Mouse (Mus musculus): Measurements from ENCODE around the gene G6pc3. TPM values are rescaled to one million over a fixed set of nuclear protein-coding genes. Genes with fewer than 3 reads are reported as not detected.

The G6pc3 gene
- polyA plus RNA-seq, 1 experiment from 2014 or later, result 38.0 TPM

- H3K36me3 ChIP-seq (replicated peaks), result peaks cover 96% of the 10 kb centered on the region
Measured at GRCm38 (mm10) chr11:102198245-102198644, 8.8 kb downstream of the G6pc3 start.

DNA sequence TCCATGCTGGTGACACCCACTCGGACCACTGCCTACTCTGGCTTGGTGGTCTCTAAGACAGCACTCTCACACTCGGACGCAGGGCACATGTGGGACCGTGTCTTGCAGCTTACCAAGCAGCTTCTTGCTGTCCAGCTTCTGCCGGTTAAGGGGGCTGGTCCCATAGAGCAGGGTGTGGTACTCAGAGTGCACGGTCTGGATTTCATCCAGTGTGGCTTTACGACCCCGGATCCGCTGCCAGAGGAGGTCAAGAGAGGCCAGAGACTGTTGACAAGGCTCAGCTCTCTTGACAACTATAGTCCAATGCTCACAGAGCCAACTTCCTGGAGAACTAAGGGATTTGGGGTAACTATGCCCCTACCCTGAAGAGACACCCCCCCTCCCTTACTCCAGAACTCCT lies 10.4 kb downstream of the G6pc3 start:
- peaks cover 17% of the 10 kb centered on the region; the same call in 1 of the 2 replicates for H3K4me1 ChIP-seq
- no peaks in the 10 kb centered on the region for H3K27me3 ChIP-seq (ENCODE audit: poor library complexity, severe bottlenecking)
- H3K36me3 ChIP-seq (replicated peaks), result peaks cover 94% of the 10 kb centered on the region
- 75% methylated on average over 9 of the region's 9 CpGs for WGBS
- H3K4me3 ChIP-seq, result no peak overlapping the region
- no peak overlapping the region for H3K27ac ChIP-seq
- no peak for DNase-seq (ENCODE audit: extremely low spot score, low spot score)
- H3K9me3 ChIP-seq, result no peaks in the 10 kb centered on the region

More at GRCm38 (mm10) chr11:102198245-102198644, 8.8 kb downstream of the G6pc3 start:
- Histone ChIP-seq H3K27ac (no peak overlapping the region), H3K4me1 (peaks cover 17% of the 10 kb centered on the region; the same call in 1 of the 2 replicates), H3K27me3 (ENCODE audit: poor library complexity, severe bottlenecking) (no peaks in the 10 kb centered on the region), H3K9me3 (no peaks in the 10 kb centered on the region), H3K4me3 (no peak overlapping the region)
- DNase-seq (ENCODE audit: extremely low spot score, low spot score), result peak; percentile 13
- WGBS, result 66% methylated on average over 6 of the region's 6 CpGs

DNA sequence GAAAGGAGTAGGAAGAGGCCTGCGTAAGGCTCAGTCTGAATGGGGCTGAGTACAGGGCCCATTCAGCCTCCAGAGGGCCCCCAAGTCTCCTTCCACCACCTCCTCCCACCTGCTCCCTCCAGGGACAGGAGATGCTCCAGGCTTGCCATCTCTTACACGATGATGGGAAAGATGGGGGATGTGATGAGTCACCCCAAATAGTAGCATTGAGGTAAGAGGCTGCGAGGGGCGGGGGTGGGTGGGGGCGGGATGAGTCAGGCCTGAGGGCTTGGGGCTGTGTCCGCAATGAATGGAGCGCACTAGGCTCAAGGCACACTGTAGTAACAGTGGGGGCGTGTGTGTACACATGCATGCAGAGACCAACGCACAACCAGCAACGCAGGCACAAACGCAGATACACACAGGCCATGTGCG lies 12.0 kb downstream of the G6pc3 start:
- no peaks in the 10 kb centered on the region for H3K27me3 ChIP-seq (ENCODE audit: poor library complexity, severe bottlenecking)
- H3K4me1 ChIP-seq, result peaks cover 19% of the 10 kb centered on the region
- 85% methylated on average over 12 of the region's 12 CpGs for WGBS
- H3K4me3 ChIP-seq, result no peak overlapping the region
- no peaks in the 10 kb centered on the region for H3K9me3 ChIP-seq
- peaks cover 90% of the 10 kb centered on the region for H3K36me3 ChIP-seq (replicated peaks)
- no peak overlapping the region for H3K27ac ChIP-seq
- DNase-seq (ENCODE audit: extremely low spot score, low spot score), result no peak

DNA sequence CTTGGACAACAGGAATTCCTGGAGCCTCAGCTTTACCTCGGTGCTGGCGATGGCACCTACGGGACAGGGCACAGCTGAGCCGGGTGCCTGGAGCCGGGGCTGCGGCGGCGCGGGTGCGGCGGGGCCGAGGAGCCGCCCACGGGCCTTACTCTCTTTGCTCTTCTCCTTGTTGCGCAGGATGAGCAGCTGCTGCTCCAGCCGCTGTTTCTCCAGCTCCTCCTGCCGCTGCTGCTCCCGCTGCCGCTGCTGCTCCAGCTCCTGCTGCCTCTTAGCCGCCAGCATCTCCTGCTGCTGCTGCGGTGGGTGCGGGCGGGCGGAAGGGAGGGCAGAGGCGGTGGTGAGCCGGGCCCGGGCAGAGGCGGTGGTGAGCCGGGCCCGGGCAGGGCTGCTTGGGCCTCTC lies 17.1 kb downstream of the G6pc3 start:
- H3K9me3 ChIP-seq, result no peaks in the 10 kb centered on the region
- peaks cover 47% of the 10 kb centered on the region for H3K36me3 ChIP-seq (replicated peaks)
- H3K27ac ChIP-seq, result peak overlapping the region; percentile 60
- DNase-seq (ENCODE audit: extremely low spot score, low spot score), result no peak
- no peak overlapping the region; the same call in 1 of the 2 replicates for H3K4me3 ChIP-seq
- H3K4me1 ChIP-seq, result peaks cover 52% of the 10 kb centered on the region
- H3K27me3 ChIP-seq (ENCODE audit: poor library complexity, severe bottlenecking), result peaks cover 3% of the 10 kb centered on the region; the same call in 1 of the 2 replicates
- WGBS, result 72% methylated on average over 30 of the region's 30 CpGs

DNA sequence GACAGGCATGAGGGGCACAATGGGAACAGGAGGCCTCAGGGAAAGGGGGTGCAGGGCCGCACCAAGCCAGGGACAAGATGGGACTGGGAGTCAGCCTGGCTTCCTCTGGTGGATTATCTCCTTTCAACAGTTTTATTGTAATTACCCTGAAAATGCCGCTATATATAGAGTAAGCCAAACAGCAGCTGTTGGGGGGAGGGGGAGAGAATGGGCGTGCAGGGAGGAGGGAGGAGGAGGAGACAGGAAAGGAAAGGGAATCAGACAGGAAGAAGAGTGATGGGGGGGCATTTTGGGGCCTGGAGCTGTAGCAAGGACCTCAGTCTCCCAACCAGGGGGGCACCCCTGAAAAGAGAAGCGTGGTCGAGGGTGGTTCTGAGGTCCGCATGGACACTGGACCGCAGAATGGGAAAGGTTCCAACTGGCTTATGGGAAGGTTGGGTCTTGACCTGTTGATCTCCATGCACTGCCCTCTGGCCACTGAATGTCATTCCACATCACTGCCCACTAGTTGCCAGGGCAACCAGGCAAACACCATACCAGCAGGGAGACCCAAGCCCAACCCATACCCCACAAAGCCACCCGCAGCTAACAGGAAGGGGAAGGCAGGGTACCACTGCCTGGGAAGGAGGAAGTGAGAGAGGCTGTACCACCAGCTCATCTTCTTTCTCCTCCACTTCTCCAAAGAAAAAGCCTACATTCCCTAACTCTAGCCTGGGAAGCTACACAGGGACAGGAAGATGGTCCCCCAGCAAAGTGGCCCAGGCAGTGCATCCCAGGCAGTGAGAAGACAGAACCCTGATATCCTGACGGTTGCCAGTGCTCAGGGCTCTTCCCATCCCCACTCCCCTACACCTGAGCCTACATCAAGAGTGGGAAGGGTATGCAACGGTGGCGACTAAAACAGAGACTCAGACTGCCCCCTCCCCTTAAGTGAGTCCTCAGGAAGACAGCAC lies 18.7 kb downstream of the G6pc3 start:
- WGBS, result 44% methylated on average over 11 of the region's 11 CpGs
- H3K4me3 ChIP-seq, result peak overlapping the region; percentile 23
- DNase-seq (ENCODE audit: extremely low spot score, low spot score), result peak; percentile 73
- peaks cover 3% of the 10 kb centered on the region; the same call in 1 of the 2 replicates for H3K27me3 ChIP-seq (ENCODE audit: poor library complexity, severe bottlenecking)
- H3K4me1 ChIP-seq, result peaks cover 59% of the 10 kb centered on the region
- peaks cover 31% of the 10 kb centered on the region for H3K36me3 ChIP-seq (replicated peaks)
- H3K9me3 ChIP-seq, result no peaks in the 10 kb centered on the region
- H3K27ac ChIP-seq, result peak overlapping the region; percentile 68

DNA sequence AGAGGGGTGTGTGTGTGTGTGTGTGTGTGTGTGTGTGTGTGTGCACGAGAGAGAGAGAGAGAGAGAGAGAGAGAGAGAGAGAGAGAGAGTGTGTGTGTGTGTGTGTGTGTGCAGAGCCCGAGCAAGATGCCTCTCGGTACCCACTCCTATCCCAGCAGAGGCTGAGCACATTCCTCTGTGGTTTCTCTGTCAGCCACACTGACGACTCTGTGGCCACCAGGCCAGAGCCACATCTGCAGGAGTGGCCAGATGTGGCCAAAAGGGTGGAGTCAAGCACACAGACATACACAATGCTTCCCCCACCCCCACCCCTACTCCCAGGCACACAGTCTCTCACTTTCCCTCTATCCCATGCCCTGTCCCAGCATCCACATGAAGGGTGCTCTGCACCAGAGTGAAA lies 19.4 kb downstream of the G6pc3 start:
- Histone ChIP-seq H3K4me3 (no peak overlapping the region), H3K27me3 (ENCODE audit: poor library complexity, severe bottlenecking) (peaks cover 3% of the 10 kb centered on the region; the same call in 1 of the 2 replicates), H3K4me1 (peaks cover 64% of the 10 kb centered on the region), H3K36me3 (replicated peaks) (peaks cover 27% of the 10 kb centered on the region), H3K9me3 (no peaks in the 10 kb centered on the region), H3K27ac (peak overlapping the region; percentile 68)
- WGBS, result 47% methylated on average over 3 of the region's 4 CpGs
- no peak for DNase-seq (ENCODE audit: extremely low spot score, low spot score)

DNA sequence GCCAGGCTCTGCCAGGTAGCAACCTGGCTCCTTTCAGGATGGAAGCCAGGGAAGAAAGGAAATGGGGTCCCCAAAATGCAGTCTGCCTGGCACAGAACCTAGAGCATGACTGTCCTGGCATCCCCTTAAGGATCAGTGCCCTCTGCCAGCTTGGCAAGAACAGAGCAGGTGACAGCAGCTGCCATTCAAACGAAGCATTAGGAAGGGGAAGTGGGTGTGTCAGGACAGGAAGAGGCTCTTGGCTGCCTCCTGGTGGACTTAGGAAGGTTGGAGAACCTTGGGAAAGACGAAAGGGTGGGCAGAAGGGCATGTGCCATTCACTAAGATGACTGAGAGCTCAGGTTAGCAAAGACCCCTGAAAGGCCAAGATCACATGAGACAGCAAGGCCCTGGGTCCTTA lies 20.3 kb downstream of the G6pc3 start:
- DNase-seq (ENCODE audit: extremely low spot score, low spot score), result no peak
- Histone ChIP-seq H3K27me3 (ENCODE audit: poor library complexity, severe bottlenecking) (peaks cover 3% of the 10 kb centered on the region; the same call in 1 of the 2 replicates), H3K27ac (peak overlapping the region; percentile 68; the same call in 1 of the 2 replicates), H3K4me3 (no peak overlapping the region), H3K9me3 (no peaks in the 10 kb centered on the region), H3K36me3 (replicated peaks) (peaks cover 18% of the 10 kb centered on the region), H3K4me1 (peaks cover 73% of the 10 kb centered on the region)
- WGBS, result 25% methylated on average over 2 of the region's 2 CpGs

- Histone ChIP-seq H3K4me3 (no peak overlapping the region), H3K27ac (no peak overlapping the region), H3K36me3 (replicated peaks) (peaks cover 14% of the 10 kb centered on the region), H3K9me3 (no peaks in the 10 kb centered on the region), H3K27me3 (ENCODE audit: poor library complexity, severe bottlenecking) (peaks cover 3% of the 10 kb centered on the region; the same call in 1 of the 2 replicates), H3K4me1 (peaks cover 78% of the 10 kb centered on the region)
- DNase-seq (ENCODE audit: extremely low spot score, low spot score), result no peak
- 70% methylated on average over 3 of the region's 3 CpGs for WGBS
Measured at GRCm38 (mm10) chr11:102210185-102210584, 20.8 kb downstream of the G6pc3 start.

- DNase-seq (ENCODE audit: extremely low spot score, low spot score), result no peak
- WGBS, result 64% methylated on average over 5 of the region's 5 CpGs
- H3K4me3 ChIP-seq, result no peak overlapping the region
- H3K4me1 ChIP-seq, result peaks cover 86% of the 10 kb centered on the region
- 0 out of 2 replicates have a peak overlapping the region, but pooled peaks have one; percentile 27 for H3K27ac ChIP-seq
- H3K27me3 ChIP-seq (ENCODE audit: poor library complexity, severe bottlenecking), result peaks cover 3% of the 10 kb centered on the region; the same call in 1 of the 2 replicates
- H3K9me3 ChIP-seq, result no peaks in the 10 kb centered on the region
- H3K36me3 ChIP-seq (replicated peaks), result peaks cover 9% of the 10 kb centered on the region
Measured at GRCm38 (mm10) chr11:102211011-102211410, 21.6 kb downstream of the G6pc3 start.

DNA sequence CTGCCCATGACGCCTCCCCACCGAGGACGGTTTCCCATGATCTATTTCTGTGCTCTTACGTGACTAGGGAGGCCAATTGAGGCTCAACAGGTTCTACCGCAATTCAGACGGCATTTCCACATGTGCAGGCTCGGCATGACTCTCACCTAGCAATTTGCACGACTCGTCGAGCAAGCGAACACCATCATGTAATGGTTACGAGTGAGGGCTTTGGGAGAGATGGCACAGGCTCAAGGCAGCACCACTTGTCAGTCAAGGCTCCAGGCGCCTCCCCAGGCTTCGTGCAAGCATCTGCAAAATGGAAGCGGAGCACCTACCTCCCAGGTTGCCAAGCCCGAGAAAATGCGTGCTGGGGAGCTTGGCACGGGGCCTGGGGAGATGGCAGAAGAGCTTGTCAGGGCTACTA lies 22.5 kb downstream of the G6pc3 start:
- 84% methylated on average over 18 of the region's 18 CpGs for WGBS
- H3K4me1 ChIP-seq, result peaks cover 88% of the 10 kb centered on the region
- H3K27ac ChIP-seq, result no peak overlapping the region
- DNase-seq (ENCODE audit: extremely low spot score, low spot score), result no peak
- no peak overlapping the region for H3K4me3 ChIP-seq
- H3K36me3 ChIP-seq (replicated peaks), result peaks cover under 1% of the 10 kb centered on the region; the same call in 1 of the 2 replicates
- H3K9me3 ChIP-seq, result no peaks in the 10 kb centered on the region
- no peaks in the 10 kb centered on the region for H3K27me3 ChIP-seq (ENCODE audit: poor library complexity, severe bottlenecking)

GRCm38 (mm10) chr11:102214430-102215156 lies 25.2 kb downstream of the G6pc3 start:
- H3K27ac ChIP-seq, result peak overlapping the region; percentile 35; the same call in 1 of the 2 replicates
- H3K36me3 ChIP-seq (replicated peaks), result no peaks in the 10 kb centered on the region; the same call in 1 of the 2 replicates
- no peaks in the 10 kb centered on the region for H3K9me3 ChIP-seq
- H3K27me3 ChIP-seq (ENCODE audit: poor library complexity, severe bottlenecking), result no peaks in the 10 kb centered on the region
- no peak for DNase-seq (ENCODE audit: extremely low spot score, low spot score)
- H3K4me3 ChIP-seq, result no peak overlapping the region
- H3K4me1 ChIP-seq, result peaks cover 88% of the 10 kb centered on the region
- 78% methylated on average over 10 of the region's 10 CpGs for WGBS

GRCm38 (mm10) chr11:102215511-102215910 lies 26.1 kb downstream of the G6pc3 start:
- Histone ChIP-seq H3K4me3 (no peak overlapping the region), H3K27me3 (ENCODE audit: poor library complexity, severe bottlenecking) (no peaks in the 10 kb centered on the region), H3K9me3 (no peaks in the 10 kb centered on the region), H3K27ac (no peak overlapping the region), H3K4me1 (peaks cover 88% of the 10 kb centered on the region), H3K36me3 (replicated peaks) (peaks cover 7% of the 10 kb centered on the region)
- no peak for DNase-seq (ENCODE audit: extremely low spot score, low spot score)
- WGBS, result 83% methylated on average over 11 of the region's 11 CpGs

All from forebrain, embryonic 10.5 days (tissue).